Mouse (Mus musculus) CD4-positive helper T cell, adult 2 months (primary cell): ENCODE data around the gene Nlgn1.

Experiments used
- DNase-seq: peaks from one replicate; pipeline ENCODE4 v3.0.0-alpha.2; 2012; ENCODE audit warnings: low read depth, missing footprints, low spot score

Nlgn1 gene

DNA sequence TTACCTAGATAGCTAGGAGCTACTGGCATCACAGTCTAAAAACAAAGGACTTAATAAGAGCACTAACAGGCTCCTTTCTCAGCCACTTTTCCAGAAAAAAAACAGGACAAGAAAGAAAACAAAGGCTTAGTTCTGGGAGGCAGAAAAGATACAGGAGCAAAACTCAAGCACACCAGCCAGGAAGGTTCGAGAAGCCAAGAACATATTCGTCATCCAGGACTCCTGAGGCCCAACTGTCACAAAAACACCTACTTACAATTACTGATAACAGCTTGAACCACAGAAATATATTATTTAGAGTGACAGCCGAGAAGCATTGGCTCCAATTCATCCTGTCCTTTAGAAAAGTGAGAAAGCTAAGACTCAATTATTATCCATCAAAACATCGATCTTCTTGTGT, 281.5 kb downstream of the Nlgn1 start:
- DNase-seq, result no peak

GRCm38 (mm10) chr3:26042966-26043365, 289.3 kb downstream of the Nlgn1 start:
- DNase-seq, result no peak

GRCm38 (mm10) chr3:26039696-26040095, 292.6 kb downstream of the Nlgn1 start:
- DNase-seq, result no peak

- no peak for DNase-seq
Measured at GRCm38 (mm10) chr3:26026025-26026424, 306.2 kb downstream of the Nlgn1 start.

DNA sequence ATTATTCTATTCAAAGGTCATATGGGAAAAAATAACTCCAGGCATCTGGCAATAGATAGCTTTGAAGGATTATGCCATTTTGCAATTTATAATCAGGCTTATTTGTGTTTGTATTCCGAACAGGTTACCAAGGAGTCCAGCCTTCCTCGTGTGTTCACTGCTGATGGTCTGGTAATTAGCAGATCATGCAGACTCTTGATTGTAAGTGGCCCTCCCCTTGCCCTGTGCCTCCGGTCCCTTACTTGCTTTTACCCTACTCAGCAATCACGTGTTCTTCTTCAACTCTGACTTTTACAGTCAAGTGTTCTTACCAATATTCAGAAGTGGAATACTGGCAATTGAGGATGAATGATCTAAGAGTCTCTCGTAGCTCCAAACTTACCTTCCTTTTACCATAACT, 309.0 kb downstream of the Nlgn1 start:
- DNase-seq, result no peak

- DNase-seq, result no peak
Measured at GRCm38 (mm10) chr3:26021632-26022184, 310.6 kb downstream of the Nlgn1 start.

DNA sequence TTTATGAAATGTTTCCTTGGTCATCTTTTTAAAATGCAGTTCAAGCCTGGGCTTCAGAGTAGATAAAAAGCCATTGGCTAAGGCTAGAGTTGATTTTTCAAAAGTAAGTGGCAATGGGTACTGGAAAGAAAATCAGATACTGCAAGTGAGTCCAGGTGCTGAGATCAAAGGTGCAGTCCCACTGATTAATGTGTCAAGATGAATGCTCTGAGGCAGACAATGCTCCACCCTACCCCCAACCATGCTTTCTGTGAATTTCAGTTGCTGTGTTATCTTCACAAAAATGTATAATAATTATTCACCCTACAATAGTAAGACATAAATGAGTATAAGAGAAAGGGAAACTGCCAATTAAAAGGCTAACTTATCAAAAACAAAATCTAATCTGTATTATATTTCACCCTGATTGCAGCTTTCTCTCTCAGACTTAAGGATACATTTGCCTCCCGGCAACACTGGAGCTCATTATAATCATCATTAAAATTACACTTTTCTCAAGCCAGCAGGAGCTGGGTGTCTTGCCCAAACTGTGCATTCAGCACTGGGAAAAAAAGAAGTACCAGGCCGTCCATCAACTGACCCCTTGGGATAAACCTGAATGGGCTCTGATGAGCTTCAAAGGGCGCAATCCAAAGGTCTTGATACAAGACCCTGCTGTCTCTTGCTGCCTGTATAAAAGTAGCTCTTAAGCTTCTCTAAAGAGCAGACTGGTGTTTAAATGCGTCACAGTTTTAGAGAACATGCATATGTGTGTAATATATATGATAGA, 320.8 kb downstream of the Nlgn1 start:
- no peak for DNase-seq

DNA sequence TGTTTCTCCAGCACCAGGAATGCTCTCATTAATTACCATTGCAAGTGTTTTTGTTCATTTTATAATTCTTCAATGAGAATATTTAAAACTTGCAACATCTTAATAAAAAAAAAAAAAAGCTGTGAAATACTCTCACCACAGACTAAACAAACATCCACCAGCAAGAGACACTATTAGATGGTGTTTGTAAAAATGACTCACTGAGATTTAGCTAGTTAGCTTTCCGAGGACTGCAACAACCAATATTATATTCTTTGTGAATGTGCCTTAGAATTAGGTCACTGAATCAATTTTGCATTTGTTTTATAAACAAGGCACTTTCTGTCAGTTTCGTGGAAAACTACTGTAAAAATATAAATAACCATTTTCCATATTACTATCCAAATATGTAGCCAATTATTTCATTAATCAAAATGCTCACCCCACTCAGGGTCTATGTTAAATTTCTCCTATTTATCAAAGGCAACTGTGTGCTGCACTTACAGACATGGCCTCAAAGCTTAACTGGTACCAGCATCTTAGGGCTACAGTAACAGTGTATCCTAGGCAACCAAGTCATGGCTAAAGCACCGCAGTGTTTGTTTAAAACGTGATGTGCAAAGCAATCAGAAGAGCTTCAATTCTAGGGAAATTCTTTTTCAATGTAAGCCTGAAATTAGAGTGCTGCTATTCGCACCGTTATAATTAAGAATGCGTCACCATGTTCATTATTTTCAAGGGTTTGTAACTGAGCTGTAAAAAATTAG, 329.2 kb downstream of the Nlgn1 start:
- no peak for DNase-seq

DNA sequence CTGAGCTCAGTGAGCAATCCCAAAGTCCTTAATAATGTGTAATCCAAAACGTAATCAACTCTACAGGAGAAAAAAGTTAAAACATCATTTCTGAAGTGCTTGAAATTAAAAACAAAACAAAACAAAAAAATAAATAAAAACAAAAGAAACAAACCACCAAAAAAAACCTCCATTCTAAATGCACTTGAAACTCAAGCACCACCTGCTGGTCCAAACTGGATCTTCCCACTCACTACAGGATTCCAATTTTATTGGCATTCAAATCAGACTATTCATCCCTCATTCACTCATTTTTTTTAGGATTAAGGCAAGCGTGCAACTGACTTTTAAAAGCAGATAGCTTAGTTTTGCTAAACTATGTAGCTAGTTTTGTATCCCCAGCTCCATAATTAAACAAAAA, 329.9 kb downstream of the Nlgn1 start:
- DNase-seq, result no peak

GRCm38 (mm10) chr3:25967546-25967945, 364.7 kb downstream of the Nlgn1 start:
- no peak for DNase-seq

GRCm38 (mm10) chr3:25964237-25964636, 368.0 kb downstream of the Nlgn1 start:
- DNase-seq, result no peak

GRCm38 (mm10) chr3:25963568-25963967, 368.7 kb downstream of the Nlgn1 start:
- DNase-seq, result no peak

DNA sequence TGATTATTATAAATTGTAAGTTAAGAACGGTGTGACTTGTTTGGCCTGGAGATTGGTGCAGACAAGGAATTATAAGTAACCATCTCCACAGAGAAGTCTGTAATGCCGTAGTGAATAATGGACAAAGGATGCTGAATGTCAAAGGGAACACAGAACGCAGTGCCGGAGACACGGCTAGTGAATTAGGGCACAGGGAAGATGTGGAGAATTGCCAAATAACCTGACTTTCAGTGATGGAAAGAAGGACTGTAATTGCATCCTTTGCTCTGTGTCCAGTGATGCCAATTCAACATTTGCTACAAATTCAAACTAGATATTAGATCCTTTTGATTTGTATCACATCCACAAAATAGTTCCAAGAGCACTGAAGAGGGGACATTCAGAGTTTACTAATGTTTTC, 415.7 kb downstream of the Nlgn1 start:
- DNase-seq, result no peak

GRCm38 (mm10) chr3:25914365-25915065, 417.7 kb downstream of the Nlgn1 start:
- DNase-seq, result no peak

DNA sequence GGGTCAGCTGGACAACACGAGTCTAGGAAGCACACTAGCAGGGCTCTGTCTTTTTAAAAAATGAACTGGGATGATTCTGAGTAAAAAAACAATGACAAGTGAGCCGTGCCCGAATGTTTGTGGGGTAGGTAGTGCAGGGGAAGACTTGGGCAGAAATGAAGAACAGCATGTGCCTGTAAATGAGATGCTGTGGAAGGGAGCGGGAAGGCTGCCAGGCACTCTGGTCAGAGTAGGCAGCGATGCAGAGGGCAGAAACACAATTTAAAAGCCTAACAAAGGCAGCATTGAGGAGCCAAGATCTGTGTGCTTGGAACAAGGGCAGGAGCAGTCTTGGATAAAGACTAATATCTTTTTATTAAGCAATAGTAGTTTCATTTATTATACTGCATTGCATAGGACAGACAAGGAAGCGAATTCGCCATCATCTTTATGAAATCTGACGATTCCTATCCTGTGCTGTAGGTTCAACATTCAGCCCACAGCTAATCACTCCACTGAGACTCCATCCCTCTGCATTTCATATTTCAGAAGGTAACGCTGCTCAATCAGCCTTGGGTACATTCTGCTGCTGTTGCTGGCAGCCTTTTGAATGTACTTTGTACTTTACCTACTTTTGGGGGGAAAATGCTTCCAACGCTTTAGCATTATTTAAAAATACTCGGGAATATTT, 429.0 kb downstream of the Nlgn1 start:
- DNase-seq, result no peak

DNA sequence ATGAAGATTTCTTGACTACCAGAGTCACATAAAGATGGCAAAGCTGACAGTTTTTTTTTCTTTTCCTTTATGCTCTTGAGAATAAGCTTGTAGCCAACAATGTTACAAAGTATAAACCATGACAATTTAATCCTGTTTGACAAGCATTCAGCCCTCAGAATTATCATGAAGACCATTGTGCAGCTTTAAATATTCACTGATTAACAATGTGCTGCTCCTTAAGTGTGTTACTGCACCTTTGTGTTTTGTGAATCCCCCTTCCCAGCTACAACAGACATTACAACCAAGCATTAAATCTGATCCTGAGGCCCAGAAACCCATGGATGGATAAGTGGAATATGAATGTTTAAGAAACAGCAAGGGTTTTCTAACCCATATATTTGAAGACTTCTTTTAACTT, 434.8 kb downstream of the Nlgn1 start:
- DNase-seq, result no peak

- DNase-seq, result no peak
Measured at GRCm38 (mm10) chr3:25884797-25885196, 447.5 kb downstream of the Nlgn1 start.

DNA sequence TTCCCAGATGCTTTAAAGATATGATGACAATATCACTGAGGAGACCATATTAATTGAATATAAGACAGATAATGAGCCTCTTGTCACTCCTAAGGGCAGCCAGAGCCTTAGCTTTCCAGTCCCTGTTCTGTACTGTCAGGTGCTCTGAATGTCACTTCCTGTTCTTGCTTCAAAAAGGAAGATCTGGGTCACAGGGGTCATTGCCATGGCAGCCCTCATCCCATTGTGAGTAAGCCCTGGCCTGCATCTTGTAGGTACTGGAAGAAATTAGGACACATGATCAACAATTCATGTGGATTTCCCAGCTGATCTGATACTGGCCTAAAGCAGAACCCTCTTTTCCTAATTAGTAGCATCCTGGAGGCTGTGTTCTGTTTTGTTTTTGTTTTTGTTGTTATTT, 463.1 kb downstream of the Nlgn1 start:
- no peak for DNase-seq

DNA sequence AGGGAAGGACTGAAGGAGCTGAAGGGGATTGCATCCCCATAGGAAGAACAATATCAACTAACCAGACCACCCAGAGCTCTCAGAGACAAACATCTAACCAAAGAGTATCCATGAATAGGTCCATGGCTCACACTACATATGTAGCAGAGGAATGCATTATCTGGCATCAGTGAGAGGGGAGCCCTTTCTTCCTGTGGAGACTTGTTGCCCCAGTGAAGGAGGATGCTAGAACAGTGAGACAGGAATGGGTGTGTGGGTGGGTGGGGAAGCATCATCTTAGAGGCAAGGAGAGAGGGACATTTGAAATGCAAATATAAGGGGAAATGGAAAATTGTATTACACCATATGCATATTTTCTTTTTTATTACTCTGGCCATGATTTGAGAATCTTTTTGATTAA, 473.9 kb downstream of the Nlgn1 start:
- DNase-seq, result no peak

DNA sequence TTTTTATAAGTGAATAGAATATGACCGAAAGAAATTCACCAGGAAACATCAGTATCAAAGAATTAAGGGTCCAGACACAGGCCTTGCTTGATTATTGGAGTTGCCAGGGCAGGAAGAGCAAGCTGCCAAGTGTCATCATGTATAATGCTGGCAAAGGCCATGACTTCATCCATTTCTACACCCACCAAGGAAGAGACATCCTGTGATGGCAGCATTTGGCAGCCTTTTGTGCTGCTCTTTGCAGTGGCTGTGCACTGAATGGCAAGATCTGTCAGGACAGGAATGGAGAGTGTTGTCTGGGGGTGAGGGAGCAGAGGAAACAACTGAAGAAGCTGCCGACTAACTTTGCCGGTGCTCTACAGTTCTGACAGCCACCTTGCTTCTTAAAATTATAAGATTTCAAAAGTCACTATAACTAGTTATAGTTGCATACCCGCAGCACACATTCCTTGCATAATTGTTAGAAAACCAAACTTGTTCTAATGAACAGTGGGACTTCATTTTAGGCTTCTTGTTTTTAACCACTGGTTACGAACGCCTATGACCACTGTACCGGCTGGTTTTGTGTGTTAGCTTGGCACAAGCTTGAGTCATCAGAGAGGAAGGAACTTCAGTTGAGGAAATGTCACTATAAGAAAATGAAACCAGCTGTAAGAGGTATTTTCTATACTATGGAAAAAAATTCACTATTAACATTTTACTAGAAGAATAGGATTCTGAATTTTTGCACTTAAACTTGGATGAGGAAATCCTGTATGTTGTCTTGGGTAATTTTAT, 487.4 kb downstream of the Nlgn1 start:
- DNase-seq, result no peak

GRCm38 (mm10) chr3:25830237-25830636, 502.0 kb downstream of the Nlgn1 start:
- DNase-seq, result no peak
